Mouse (Mus musculus) embryo, embryonic 10.5 days (tissue): ENCODE data around the gene Ing3.

Experiments used
- DNase-seq: peaks from one replicate; pipeline ENCODE4 v3.0.0-alpha.2; 2015; ENCODE audit warnings: low spot score

The Ing3 gene

DNA sequence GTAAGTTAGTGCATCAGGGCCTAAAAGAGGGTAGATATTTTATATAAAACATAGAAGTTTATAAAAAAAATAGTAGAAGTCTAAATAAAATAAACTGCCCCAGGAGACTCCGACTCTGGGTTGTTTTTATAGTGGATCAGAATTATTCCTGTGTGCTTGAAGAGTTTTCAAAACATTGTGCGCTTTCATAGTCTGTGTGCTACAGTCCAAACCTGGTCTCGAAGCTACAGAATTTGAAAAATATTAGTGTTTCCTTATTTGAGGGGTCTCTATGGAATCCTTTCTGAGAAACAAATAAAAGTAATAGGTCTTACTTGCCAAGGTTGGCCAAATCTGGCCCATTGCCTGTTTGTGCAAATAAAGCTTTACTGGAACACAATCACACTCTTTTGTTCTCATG lies 71.9 kb downstream of the Ing3 start:
- no peak for DNase-seq

DNA sequence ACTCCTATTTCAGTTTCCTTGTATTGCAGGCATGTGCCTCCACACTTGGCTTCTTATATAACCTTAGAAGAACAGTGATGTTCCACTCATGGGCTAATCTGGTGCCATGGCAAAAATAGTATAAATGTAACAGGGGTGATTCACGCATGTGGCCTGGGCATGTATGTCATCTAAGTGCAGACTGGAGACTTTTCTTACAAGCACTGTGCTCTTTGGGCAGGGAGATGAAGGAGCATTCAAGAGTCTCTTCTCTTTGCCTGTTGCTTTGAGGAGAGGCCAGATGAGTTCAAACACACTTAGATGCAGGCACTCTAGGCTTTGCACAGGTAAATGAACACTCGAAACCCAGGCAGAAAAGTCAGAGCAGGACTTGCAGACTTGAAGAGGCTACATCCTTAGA lies 74.8 kb downstream of the Ing3 start:
- no peak for DNase-seq
